Mouse (Mus musculus): Measurements from ENCODE around the gene Usp21.
"Not testable (repeated sequence)": the region's sequence is repeated elsewhere in the genome, so short reads cannot be mapped to it uniquely, and the experiment has no call there.

Gene Usp21

GRCm38 (mm10) chr1:171287136-171288081, at the start of gene Usp21:
Gene Usp21 (minus strand): TSS chr1:171287991.
- DNase-seq (ENCODE audit: low read depth, low spot score): peak; percentile 96

- no peak for DNase-seq (ENCODE audit: low read depth, low spot score)
Measured at GRCm38 (mm10) chr1:171330216-171330560, 42.4 kb upstream of the Usp21 start.

GRCm38 (mm10) chr1:171329433-171330215, 41.8 kb upstream of the Usp21 start:
- DNase-seq (ENCODE audit: low read depth, low spot score): peak; percentile 96

- peak; percentile 94 for DNase-seq (ENCODE audit: low read depth, low spot score)
Measured at GRCm38 (mm10) chr1:171328839-171329432, 41.1 kb upstream of the Usp21 start, which contains the start of gene Dedd. Gene Dedd (plus strand): TSS chr1:171329145.

GRCm38 (mm10) chr1:171328244-171328643, 40.5 kb upstream of the Usp21 start:
- DNase-seq (ENCODE audit: low read depth, low spot score): no peak

- not testable (repeated sequence) for DNase-seq (ENCODE audit: low read depth, low spot score)
Measured at GRCm38 (mm10) chr1:171326588-171326987, 38.8 kb upstream of the Usp21 start.

GRCm38 (mm10) chr1:171325571-171325970, 37.8 kb upstream of the Usp21 start:
- DNase-seq (ENCODE audit: low read depth, low spot score): peak; percentile 48

GRCm38 (mm10) chr1:171322012-171322411, 34.2 kb upstream of the Usp21 start:
- DNase-seq (ENCODE audit: low read depth, low spot score): peak; percentile 63

- DNase-seq (ENCODE audit: low read depth, low spot score): peak; percentile 41
Measured at GRCm38 (mm10) chr1:171321415-171321814, 33.6 kb upstream of the Usp21 start.

- DNase-seq (ENCODE audit: low read depth, low spot score): no peak
Measured at GRCm38 (mm10) chr1:171320151-171320550, 32.4 kb upstream of the Usp21 start.

- DNase-seq (ENCODE audit: low read depth, low spot score): peak; percentile 92
Measured at GRCm38 (mm10) chr1:171319748-171320147, 32.0 kb upstream of the Usp21 start.

GRCm38 (mm10) chr1:171309321-171309720, 21.5 kb upstream of the Usp21 start:
- no peak for DNase-seq (ENCODE audit: low read depth, low spot score)

GRCm38 (mm10) chr1:171306157-171306556, 18.4 kb upstream of the Usp21 start:
- DNase-seq (ENCODE audit: low read depth, low spot score): not testable (repeated sequence)

- DNase-seq (ENCODE audit: low read depth, low spot score): no peak
Measured at GRCm38 (mm10) chr1:171298226-171298625, 10.4 kb upstream of the Usp21 start.

GRCm38 (mm10) chr1:171295063-171295402, 7.2 kb upstream of the Usp21 start:
- DNase-seq (ENCODE audit: low read depth, low spot score): no peak

- peak; percentile 88 for DNase-seq (ENCODE audit: low read depth, low spot score)
Measured at GRCm38 (mm10) chr1:171294298-171295062, 6.7 kb upstream of the Usp21 start, which contains the start of gene Ufc1. Gene Ufc1 (minus strand): TSS chr1:171295024.

GRCm38 (mm10) chr1:171293906-171294297, 6.1 kb upstream of the Usp21 start:
- DNase-seq (ENCODE audit: low read depth, low spot score): no peak

GRCm38 (mm10) chr1:171293351-171293750, 5.6 kb upstream of the Usp21 start:
- DNase-seq (ENCODE audit: low read depth, low spot score): no peak

GRCm38 (mm10) chr1:171288328-171288727, 537 bp upstream of the Usp21 start:
- no peak for DNase-seq (ENCODE audit: low read depth, low spot score)

- DNase-seq (ENCODE audit: low read depth, low spot score): no peak
Measured at GRCm38 (mm10) chr1:171286517-171286916, 1.3 kb downstream of the Usp21 start.
